Mouse (Mus musculus): ENCODE results near the gene Ythdc1.

DNA sequence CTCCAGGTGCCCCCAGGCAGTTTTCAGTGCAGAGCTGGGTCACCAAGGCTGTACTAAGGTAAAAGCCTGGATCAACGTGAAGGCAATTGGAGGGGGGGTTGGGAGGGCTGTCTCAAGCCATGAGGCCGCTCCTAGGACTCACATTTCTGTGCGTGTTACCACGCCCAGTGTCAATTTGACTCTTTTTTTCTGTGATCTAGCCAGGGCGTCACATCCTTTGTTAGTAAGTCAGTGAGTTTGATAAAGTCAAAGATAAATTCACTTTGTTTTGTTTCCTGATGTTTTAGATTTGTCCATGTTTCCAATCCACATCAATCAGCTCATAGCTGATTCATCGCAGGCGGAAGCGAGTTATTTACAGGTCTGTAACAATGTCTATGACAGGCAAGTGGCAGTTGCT is 21.0 kb upstream of the Ythdc1 start:
- no peak for TF ChIP-seq POLR2A (IDR thresholded peaks at IDR 0.05; ENCODE audit: insufficient read depth, low read length)
- TF ChIP-seq CTCF (IDR thresholded peaks at IDR 0.05; ENCODE audit: low read depth, low read length) = no peak
- no peak for TF ChIP-seq EP300 (IDR thresholded peaks at IDR 0.05; ENCODE audit: insufficient read depth, low read depth, low read length)
